Mouse (Mus musculus): ENCODE results near the gene Kcnk5. TPM values are rescaled to one million over a fixed set of nuclear protein-coding genes. Genes with fewer than 3 reads are reported as not detected.

Gene Kcnk5
- polyA plus RNA-seq, 1 experiment from 2014 or later = 12.2 TPM

GRCm38 (mm10) chr14:20175114-20175513 lies 6.5 kb downstream of the Kcnk5 start:
- H3K9ac ChIP-seq (ENCODE audit: low read depth, low read length) = no peak overlapping the region
- no peaks in the 10 kb centered on the region for H3K36me3 ChIP-seq (ENCODE audit: control insufficient read depth, insufficient read depth, low read length)
- H3K4me2 ChIP-seq (replicated peaks; ENCODE audit: low read depth, low read length) = no peak overlapping the region
- H3K27me3 ChIP-seq (ENCODE audit: control insufficient read depth, insufficient read depth, low read length) = no peaks in the 10 kb centered on the region
- no peak overlapping the region for H3K4me3 ChIP-seq (ENCODE audit: low read length)
- H3K27ac ChIP-seq (ENCODE audit: low read depth, low read length) = no peak overlapping the region
- peaks cover 37% of the 10 kb centered on the region for H3K4me1 ChIP-seq (ENCODE audit: control insufficient read depth, insufficient read depth, low read length)
- no peaks in the 10 kb centered on the region for H3K9me3 ChIP-seq (ENCODE audit: control insufficient read depth, low read length)
- no peak for ATAC-seq (ENCODE audit: low FRiP score, low TSS enrichment)
- 94% methylated on average over 7 of the region's 7 CpGs for WGBS

GRCm38 (mm10) chr14:20174696-20175095 lies 6.9 kb downstream of the Kcnk5 start:
- no peaks in the 10 kb centered on the region for H3K36me3 ChIP-seq (ENCODE audit: control insufficient read depth, insufficient read depth, low read length)
- H3K4me1 ChIP-seq (ENCODE audit: control insufficient read depth, insufficient read depth, low read length) = peaks cover 35% of the 10 kb centered on the region
- WGBS = 92% methylated on average over 6 of the region's 6 CpGs
- no peaks in the 10 kb centered on the region for H3K27me3 ChIP-seq (ENCODE audit: control insufficient read depth, insufficient read depth, low read length)
- no peak overlapping the region for H3K4me3 ChIP-seq (ENCODE audit: low read length)
- H3K9ac ChIP-seq (ENCODE audit: low read depth, low read length) = no peak overlapping the region
- no peaks in the 10 kb centered on the region for H3K9me3 ChIP-seq (ENCODE audit: control insufficient read depth, low read length)
- H3K27ac ChIP-seq (ENCODE audit: low read depth, low read length) = no peak overlapping the region
- H3K4me2 ChIP-seq (replicated peaks; ENCODE audit: low read depth, low read length) = no peak overlapping the region
- ATAC-seq (ENCODE audit: low FRiP score, low TSS enrichment) = no peak

GRCm38 (mm10) chr14:20173873-20174490 lies 7.6 kb downstream of the Kcnk5 start:
- no peaks in the 10 kb centered on the region for H3K27me3 ChIP-seq (ENCODE audit: control insufficient read depth, insufficient read depth, low read length)
- 92% methylated on average over 14 of the region's 14 CpGs for WGBS
- H3K9ac ChIP-seq (ENCODE audit: low read depth, low read length) = no peak overlapping the region
- peaks cover 28% of the 10 kb centered on the region for H3K4me1 ChIP-seq (ENCODE audit: control insufficient read depth, insufficient read depth, low read length)
- H3K4me3 ChIP-seq (ENCODE audit: low read length) = no peak overlapping the region
- H3K36me3 ChIP-seq (ENCODE audit: control insufficient read depth, insufficient read depth, low read length) = no peaks in the 10 kb centered on the region
- no peak for ATAC-seq (ENCODE audit: low FRiP score, low TSS enrichment)
- no peaks in the 10 kb centered on the region for H3K9me3 ChIP-seq (ENCODE audit: control insufficient read depth, low read length)
- H3K4me2 ChIP-seq (replicated peaks; ENCODE audit: low read depth, low read length) = no peak overlapping the region
- no peak overlapping the region for H3K27ac ChIP-seq (ENCODE audit: low read depth, low read length)

GRCm38 (mm10) chr14:20172924-20173323 lies 8.7 kb downstream of the Kcnk5 start:
- Histone ChIP-seq H3K36me3 (ENCODE audit: control insufficient read depth, insufficient read depth, low read length) (no peaks in the 10 kb centered on the region), H3K27ac (ENCODE audit: low read depth, low read length) (no peak overlapping the region), H3K27me3 (ENCODE audit: control insufficient read depth, insufficient read depth, low read length) (no peaks in the 10 kb centered on the region), H3K4me2 (replicated peaks; ENCODE audit: low read depth, low read length) (no peak overlapping the region), H3K4me1 (ENCODE audit: control insufficient read depth, insufficient read depth, low read length) (peaks cover 23% of the 10 kb centered on the region), H3K9me3 (ENCODE audit: control insufficient read depth, low read length) (no peaks in the 10 kb centered on the region), H3K4me3 (ENCODE audit: low read length) (no peak overlapping the region), H3K9ac (ENCODE audit: low read depth, low read length) (no peak overlapping the region)
- 25% methylated on average over 4 of the region's 4 CpGs for WGBS
- no peak for ATAC-seq (ENCODE audit: low FRiP score, low TSS enrichment)

- H3K27ac ChIP-seq (ENCODE audit: low read depth, low read length) = no peak overlapping the region
- H3K4me1 ChIP-seq (ENCODE audit: control insufficient read depth, insufficient read depth, low read length) = peaks cover 19% of the 10 kb centered on the region
- no peaks in the 10 kb centered on the region for H3K27me3 ChIP-seq (ENCODE audit: control insufficient read depth, insufficient read depth, low read length)
- H3K9me3 ChIP-seq (ENCODE audit: control insufficient read depth, low read length) = no peaks in the 10 kb centered on the region
- 35% methylated on average over 5 of the region's 5 CpGs for WGBS
- ATAC-seq (ENCODE audit: low FRiP score, low TSS enrichment) = no peak
- no peaks in the 10 kb centered on the region for H3K36me3 ChIP-seq (ENCODE audit: control insufficient read depth, insufficient read depth, low read length)
- H3K4me3 ChIP-seq (ENCODE audit: low read length) = no peak overlapping the region
- H3K4me2 ChIP-seq (replicated peaks; ENCODE audit: low read depth, low read length) = no peak overlapping the region
- H3K9ac ChIP-seq (ENCODE audit: low read depth, low read length) = no peak overlapping the region
These were observed 9.1 kb downstream of the Kcnk5 start for GRCm38 (mm10) chr14:20172509-20172908.

- Histone ChIP-seq H3K4me2 (replicated peaks; ENCODE audit: low read depth, low read length) (no peak overlapping the region), H3K4me1 (ENCODE audit: control insufficient read depth, insufficient read depth, low read length) (peaks cover 22% of the 10 kb centered on the region), H3K9ac (ENCODE audit: low read depth, low read length) (no peak overlapping the region), H3K27me3 (ENCODE audit: control insufficient read depth, insufficient read depth, low read length) (no peaks in the 10 kb centered on the region), H3K4me3 (ENCODE audit: low read length) (no peak overlapping the region), H3K9me3 (ENCODE audit: control insufficient read depth, low read length) (no peaks in the 10 kb centered on the region), H3K36me3 (ENCODE audit: control insufficient read depth, insufficient read depth, low read length) (no peaks in the 10 kb centered on the region), H3K27ac (ENCODE audit: low read depth, low read length) (no peak overlapping the region)
- 83% methylated on average over 3 of the region's 3 CpGs for WGBS
- no peak for ATAC-seq (ENCODE audit: low FRiP score, low TSS enrichment)
These were observed 9.8 kb downstream of the Kcnk5 start for GRCm38 (mm10) chr14:20171840-20172239.

GRCm38 (mm10) chr14:20169251-20169650 lies 12.4 kb downstream of the Kcnk5 start:
- 87% methylated on average over 4 of the region's 4 CpGs for WGBS
- Histone ChIP-seq H3K9me3 (ENCODE audit: control insufficient read depth, low read length) (no peaks in the 10 kb centered on the region), H3K4me3 (ENCODE audit: low read length) (no peak overlapping the region), H3K36me3 (ENCODE audit: control insufficient read depth, insufficient read depth, low read length) (no peaks in the 10 kb centered on the region), H3K4me1 (ENCODE audit: control insufficient read depth, insufficient read depth, low read length) (peaks cover 35% of the 10 kb centered on the region), H3K27ac (ENCODE audit: low read depth, low read length) (no peak overlapping the region), H3K9ac (ENCODE audit: low read depth, low read length) (no peak overlapping the region), H3K4me2 (replicated peaks; ENCODE audit: low read depth, low read length) (no peak overlapping the region), H3K27me3 (ENCODE audit: control insufficient read depth, insufficient read depth, low read length) (no peaks in the 10 kb centered on the region)
- ATAC-seq (ENCODE audit: low FRiP score, low TSS enrichment) = no peak

- Histone ChIP-seq H3K9ac (ENCODE audit: low read depth, low read length) (no peak overlapping the region), H3K4me2 (replicated peaks; ENCODE audit: low read depth, low read length) (no peak overlapping the region), H3K27ac (ENCODE audit: low read depth, low read length) (no peak overlapping the region), H3K36me3 (ENCODE audit: control insufficient read depth, insufficient read depth, low read length) (no peaks in the 10 kb centered on the region), H3K27me3 (ENCODE audit: control insufficient read depth, insufficient read depth, low read length) (no peaks in the 10 kb centered on the region), H3K4me3 (ENCODE audit: low read length) (no peak overlapping the region), H3K4me1 (ENCODE audit: control insufficient read depth, insufficient read depth, low read length) (peaks cover 41% of the 10 kb centered on the region), H3K9me3 (ENCODE audit: control insufficient read depth, low read length) (no peaks in the 10 kb centered on the region)
- WGBS = 81% methylated on average over 1 of the region's 1 CpGs
- no peak for ATAC-seq (ENCODE audit: low FRiP score, low TSS enrichment)
These were observed 13.1 kb downstream of the Kcnk5 start for GRCm38 (mm10) chr14:20168478-20168877.

GRCm38 (mm10) chr14:20168054-20168453 lies 13.6 kb downstream of the Kcnk5 start:
- Histone ChIP-seq H3K4me1 (ENCODE audit: control insufficient read depth, insufficient read depth, low read length) (peaks cover 42% of the 10 kb centered on the region), H3K36me3 (ENCODE audit: control insufficient read depth, insufficient read depth, low read length) (no peaks in the 10 kb centered on the region), H3K9ac (ENCODE audit: low read depth, low read length) (no peak overlapping the region), H3K9me3 (ENCODE audit: control insufficient read depth, low read length) (no peaks in the 10 kb centered on the region), H3K27ac (ENCODE audit: low read depth, low read length) (no peak overlapping the region), H3K4me3 (ENCODE audit: low read length) (no peak overlapping the region), H3K27me3 (ENCODE audit: control insufficient read depth, insufficient read depth, low read length) (no peaks in the 10 kb centered on the region), H3K4me2 (replicated peaks; ENCODE audit: low read depth, low read length) (no peak overlapping the region)
- ATAC-seq (ENCODE audit: low FRiP score, low TSS enrichment) = no peak
- whole genome bisulfite sequencing = 83% methylated on average over 2 of the region's 2 CpGs

All from kidney, embryonic 14.5 days (tissue).